Mouse (Mus musculus) limb, embryonic 12.5 days (tissue): Measurements from ENCODE around the gene Gm32687. TPM values are rescaled to one million over a fixed set of nuclear protein-coding genes. Genes with fewer than 3 reads are reported as not detected.
"Not testable (repeated sequence)": the region's sequence is repeated elsewhere in the genome, so short reads cannot be mapped to it uniquely, and the experiment has no call there.

Experiments
- ATAC-seq: fragments of 200-750 bp; cut with Nextera tagmentation; 2 replicates; pipeline ENCODE4 v1.8.0; 2017; ENCODE audit warnings: low read depth, moderate TSS enrichment; ENCODE audit not compliant: insufficient number of reproducible peaks, insufficient read depth, low FRiP score, low TSS enrichment
- H3K27ac ChIP-seq: fragments of 300-500 bp; sonication (generic); 2 replicates; pipeline ENCODE4 v1.5.1; 2016; ENCODE audit warnings: mild to moderate bottlenecking, moderate library complexity
- H3K27me3 ChIP-seq: fragments of 300-500 bp; sonication (generic); 2 replicates; pipeline ENCODE4 v1.6.1; 2016; ENCODE audit warnings: mild to moderate bottlenecking, moderate library complexity
- H3K36me3 ChIP-seq: fragments of 300-500 bp; sonication (generic); 2 replicates; pipeline ENCODE4 v1.6.1; 2016; ENCODE audit warnings: mild to moderate bottlenecking, moderate library complexity
- H3K4me1 ChIP-seq: fragments of 300-500 bp; sonication (generic); replicated peaks from 2 replicates; pipeline ENCODE4 v1.6.1; 2016
- H3K4me2 ChIP-seq: fragments of 300-500 bp; sonication (generic); 2 replicates; pipeline ENCODE4 v1.6.1; 2016; ENCODE audit warnings: mild to moderate bottlenecking, moderate library complexity
- H3K4me3 ChIP-seq: fragments of 300-500 bp; sonication (generic); replicated peaks from 2 replicates; pipeline ENCODE4 v1.5.1; 2016; ENCODE audit warnings: mild to moderate bottlenecking
- H3K9ac ChIP-seq: fragments of 300-500 bp; sonication (generic); replicated peaks from 2 replicates; pipeline ENCODE4 v1.6.1; 2016; ENCODE audit warnings: mild to moderate bottlenecking, moderate library complexity
- H3K9me3 ChIP-seq: fragments of 300-500 bp; sonication (generic); 2 replicates; pipeline ENCODE4 v1.6.1; 2016; ENCODE audit warnings: mild to moderate bottlenecking, moderate library complexity
- WGBS: fragments of 180-500 bp; shearing (Covaris S2); methylation state at CpG from one replicate; pipeline ENCODE4 v1.1.7; 2016; 5-methylcytosine and 5-hydroxymethylcytosine counted together
- polyA plus RNA-seq: library from polyadenylated mRNA; unstranded; fragments of >200 nt; fragmentation: Nextera tagmentation; extraction: Ambion mirVana; gene quantifications from 2 replicates; pipeline ENCODE4 v1.2.1, GENCODE M21; 2016

Gm32687 gene
- 9.7 and 9.8 TPM in 2 replicates for polyA plus RNA-seq

- 22% methylated on average over 5 of the region's 49 CpGs for WGBS
- not testable (repeated sequence) for H3K9ac ChIP-seq, H3K4me3 ChIP-seq, H3K27ac ChIP-seq, H3K9me3 ChIP-seq, H3K4me2 ChIP-seq, H3K4me1 ChIP-seq, H3K36me3 ChIP-seq, H3K27me3 ChIP-seq
- peak; percentile 100 for ATAC-seq
Observed at GRCm38 (mm10) chr10:81863409-81864407, at the start of gene Gm32687. TSS of gene Gm32687 (plus strand) at chr10:81863934.

- not testable (repeated sequence) for H3K9me3 ChIP-seq, H3K9ac ChIP-seq, H3K36me3 ChIP-seq, H3K27ac ChIP-seq, H3K27me3 ChIP-seq, H3K4me2 ChIP-seq, H3K4me3 ChIP-seq, H3K4me1 ChIP-seq
- WGBS = no CpG with 5 or more reads among the region's 18 CpGs
- ATAC-seq = 0 out of 2 replicates have a peak, but pooled peaks have one; percentile 52
Observed at GRCm38 (mm10) chr10:81846219-81846618, 17.5 kb upstream of the Gm32687 start.

- not testable (repeated sequence) for H3K4me1 ChIP-seq, H3K9me3 ChIP-seq, H3K4me2 ChIP-seq, H3K36me3 ChIP-seq, H3K4me3 ChIP-seq, H3K27ac ChIP-seq, H3K9ac ChIP-seq, H3K27me3 ChIP-seq
- ATAC-seq = peak; percentile 90
- no CpG with 5 or more reads among the region's 43 CpGs for WGBS
Observed at GRCm38 (mm10) chr10:81929842-81930743, 66.4 kb downstream of the Gm32687 start, which contains the start of gene Zfp781. TSS of gene Zfp781 (minus strand) at chr10:81930480.

Other genes with a start within 250 kb of the Gm32687 start
- gene Sirt6, start 236.1 kb upstream of the Gm32687 start, polyA plus RNA-seq = 55.8 and 57.5 TPM in 2 replicates
- gene Ankrd24, start 235.4 kb upstream of the Gm32687 start, polyA plus RNA-seq = 10.1 and 10.4 TPM in 2 replicates
- gene Gm10778, start 214.9 kb upstream of the Gm32687 start, polyA plus RNA-seq = 4.9 and 5.1 TPM in 2 replicates
- gene Zfp433, start 159.1 kb upstream of the Gm32687 start, polyA plus RNA-seq = 16.3 and 21.0 TPM in 2 replicates
- gene Gm3055, start 92.8 kb upstream of the Gm32687 start, polyA plus RNA-seq = 8.6 and 12.4 TPM in 2 replicates
- gene Gm4767, start 51.7 kb upstream of the Gm32687 start, polyA plus RNA-seq = 2.9 and 3.7 TPM in 2 replicates
- 4.4 and 4.8 TPM in 2 replicates for gene Zfp781, start 66.5 kb downstream of the Gm32687 start, polyA plus RNA-seq
- gene Zfp873, start 184.2 kb downstream of the Gm32687 start, polyA plus RNA-seq = 16.8 and 17.5 TPM in 2 replicates
- gene BC024063, start 219.4 kb downstream of the Gm32687 start, polyA plus RNA-seq = 5.5 and 6.3 TPM in 2 replicates